Mouse (Mus musculus): ENCODE measurements around the gene Fam181a. TPM values are rescaled to one million over a fixed set of nuclear protein-coding genes. Genes with fewer than 3 reads are reported as not detected.
A peak's percentile ranks its signal among the peaks of the same experiment; 100 is the strongest.

The Fam181a gene
- polyA plus RNA-seq, 1 experiment from 2014 or later: not detected

DNA sequence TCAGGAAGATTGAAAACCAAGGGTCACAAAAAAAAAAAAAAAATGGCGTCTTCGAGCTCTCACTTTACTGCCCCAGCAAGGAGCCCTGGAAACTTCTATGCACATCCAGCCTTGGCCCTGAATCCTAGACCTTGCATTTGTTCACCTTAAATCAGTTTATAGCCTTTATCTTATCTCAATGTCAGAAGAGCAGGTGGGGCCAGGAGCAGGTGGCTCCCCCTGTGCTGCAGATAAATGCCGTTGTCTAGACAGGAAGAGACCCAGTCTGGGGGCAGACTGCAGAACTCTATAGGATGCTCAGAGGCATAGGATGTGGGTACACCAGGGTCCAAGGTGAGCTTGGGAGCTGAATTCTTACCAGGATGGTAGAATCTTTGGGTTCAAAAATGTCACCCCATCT lies 18.4 kb upstream of the Fam181a start:
- Histone ChIP-seq H3K4me2 (no peak overlapping the region), H3K4me1 (replicated peaks) (no peaks in the 10 kb centered on the region), H3K27ac (no peak overlapping the region), H3K27me3 (no peaks in the 10 kb centered on the region), H3K36me3 (no peaks in the 10 kb centered on the region), H3K9me3 (replicated peaks) (no peaks in the 10 kb centered on the region), H3K9ac (no peak overlapping the region), H3K4me3 (replicated peaks) (no peak overlapping the region)
- DNase-seq (no peak), ATAC-seq (ENCODE audit: low read depth) (no peak)
- WGBS (ENCODE audit: insufficient replicate concordance): 51% methylated on average over 3 of the region's 3 CpGs

DNA sequence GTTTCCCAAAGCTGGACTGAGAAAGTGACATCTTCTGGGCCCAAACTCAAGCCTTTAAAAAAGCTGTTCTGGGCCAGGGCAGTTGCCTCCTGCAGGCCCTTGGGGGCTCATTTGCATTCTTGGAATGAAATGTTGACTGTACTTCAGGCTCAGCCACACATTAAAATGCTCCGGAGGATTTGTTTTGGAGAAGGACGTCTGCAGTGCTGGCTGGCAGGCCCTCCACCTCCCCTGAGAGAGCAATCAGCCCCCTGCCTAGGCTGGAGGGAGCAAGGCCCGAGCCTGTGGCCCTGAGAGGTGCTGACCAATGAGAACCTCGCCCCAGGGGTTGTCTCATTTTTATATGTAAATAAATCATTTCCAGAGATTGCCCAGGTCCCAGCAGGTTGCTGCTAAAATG lies 14.5 kb upstream of the Fam181a start:
- ATAC-seq (ENCODE audit: low read depth): no peak
- no peaks in the 10 kb centered on the region for H3K4me1 ChIP-seq (replicated peaks)
- no peaks in the 10 kb centered on the region for H3K36me3 ChIP-seq
- H3K9ac ChIP-seq: no peak overlapping the region
- no peak overlapping the region for H3K27ac ChIP-seq
- H3K27me3 ChIP-seq: no peaks in the 10 kb centered on the region
- H3K4me2 ChIP-seq: no peak overlapping the region
- no peak overlapping the region for H3K4me3 ChIP-seq (replicated peaks)
- WGBS (ENCODE audit: insufficient replicate concordance): 14% methylated on average over 4 of the region's 4 CpGs
- no peak for DNase-seq
- no peaks in the 10 kb centered on the region for H3K9me3 ChIP-seq (replicated peaks)

DNA sequence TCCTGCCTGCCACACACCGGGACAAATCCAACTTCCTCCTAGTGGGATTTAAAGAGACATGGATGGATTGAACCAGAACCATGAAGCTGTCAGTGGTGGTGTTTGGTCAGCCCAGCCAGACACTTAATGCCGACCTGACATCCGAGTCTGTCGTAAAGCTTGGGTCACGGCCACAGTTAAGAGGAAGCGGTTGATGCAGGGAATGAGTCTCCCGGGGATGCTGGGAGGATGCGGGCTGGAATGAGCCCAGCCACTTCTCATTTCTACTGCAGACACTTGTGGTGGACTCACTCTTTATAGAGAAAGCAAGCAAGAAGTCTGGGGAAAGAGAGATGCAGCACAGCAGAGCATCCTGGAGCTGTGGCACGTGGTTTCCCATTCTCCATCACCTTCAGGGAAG lies 10.3 kb upstream of the Fam181a start:
- Histone ChIP-seq H3K27ac (no peak overlapping the region), H3K27me3 (no peaks in the 10 kb centered on the region), H3K4me3 (replicated peaks) (no peak overlapping the region), H3K4me2 (no peak overlapping the region), H3K9ac (no peak overlapping the region), H3K4me1 (replicated peaks) (no peaks in the 10 kb centered on the region), H3K36me3 (no peaks in the 10 kb centered on the region), H3K9me3 (replicated peaks) (no peaks in the 10 kb centered on the region)
- ATAC-seq (ENCODE audit: low read depth) (no peak), DNase-seq (no peak)
- WGBS (ENCODE audit: insufficient replicate concordance): 52% methylated on average over 9 of the region's 9 CpGs

DNA sequence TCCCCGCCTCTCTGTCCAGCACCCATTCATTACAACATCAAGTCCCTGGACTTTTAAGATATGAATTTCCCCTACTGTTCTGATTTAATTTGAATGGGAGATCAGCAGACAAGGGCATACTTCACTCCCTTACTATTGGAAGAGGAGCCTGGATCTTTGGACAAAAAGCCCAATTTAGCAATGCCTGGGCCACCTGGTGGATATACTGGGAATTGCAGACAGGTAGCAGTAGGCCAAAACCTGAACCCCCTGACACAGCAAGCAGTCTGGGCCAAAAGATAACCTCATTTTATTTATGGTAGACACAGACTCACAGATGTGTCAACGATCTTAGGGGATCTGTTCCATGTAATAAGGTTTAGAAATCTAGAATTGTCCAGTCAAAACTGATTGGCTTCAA lies 9.1 kb upstream of the Fam181a start:
- H3K9ac ChIP-seq: no peak overlapping the region
- 24% methylated on average over 2 of the region's 2 CpGs for WGBS (ENCODE audit: insufficient replicate concordance)
- H3K27me3 ChIP-seq: no peaks in the 10 kb centered on the region
- ATAC-seq (ENCODE audit: low read depth) (no peak), DNase-seq (no peak)
- no peaks in the 10 kb centered on the region for H3K4me1 ChIP-seq (replicated peaks)
- no peak overlapping the region for H3K4me2 ChIP-seq
- no peaks in the 10 kb centered on the region for H3K36me3 ChIP-seq
- no peak overlapping the region for H3K4me3 ChIP-seq (replicated peaks)
- H3K9me3 ChIP-seq (replicated peaks): no peaks in the 10 kb centered on the region
- no peak overlapping the region for H3K27ac ChIP-seq

DNA sequence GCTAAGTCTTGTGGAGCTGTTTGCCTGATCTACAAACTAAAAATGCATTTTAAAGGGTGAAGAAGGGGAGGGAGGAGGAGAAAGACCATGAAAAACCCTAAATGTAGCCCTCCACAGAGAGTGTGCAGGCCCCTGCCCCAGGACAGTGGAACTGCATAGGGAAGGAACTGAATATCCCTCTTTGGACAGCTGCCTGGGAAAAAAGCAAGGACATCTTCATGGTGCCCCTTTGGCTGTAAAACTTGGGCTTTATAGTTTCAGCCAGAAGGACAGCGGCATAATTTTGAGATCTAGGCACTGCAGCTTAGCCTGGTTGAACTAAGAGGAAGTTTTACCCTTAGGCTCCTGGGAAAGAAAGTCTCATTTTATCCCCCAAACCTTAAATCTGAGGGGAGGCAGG lies 7.8 kb upstream of the Fam181a start:
- Histone ChIP-seq H3K4me1 (replicated peaks) (no peaks in the 10 kb centered on the region), H3K4me2 (no peak overlapping the region), H3K9ac (no peak overlapping the region), H3K36me3 (no peaks in the 10 kb centered on the region), H3K9me3 (replicated peaks) (no peaks in the 10 kb centered on the region), H3K27me3 (no peaks in the 10 kb centered on the region), H3K27ac (no peak overlapping the region), H3K4me3 (replicated peaks) (no peak overlapping the region)
- DNase-seq: no peak
- 75% methylated on average over 1 of the region's 1 CpGs for WGBS (ENCODE audit: insufficient replicate concordance)
- ATAC-seq (ENCODE audit: low read depth): no peak

DNA sequence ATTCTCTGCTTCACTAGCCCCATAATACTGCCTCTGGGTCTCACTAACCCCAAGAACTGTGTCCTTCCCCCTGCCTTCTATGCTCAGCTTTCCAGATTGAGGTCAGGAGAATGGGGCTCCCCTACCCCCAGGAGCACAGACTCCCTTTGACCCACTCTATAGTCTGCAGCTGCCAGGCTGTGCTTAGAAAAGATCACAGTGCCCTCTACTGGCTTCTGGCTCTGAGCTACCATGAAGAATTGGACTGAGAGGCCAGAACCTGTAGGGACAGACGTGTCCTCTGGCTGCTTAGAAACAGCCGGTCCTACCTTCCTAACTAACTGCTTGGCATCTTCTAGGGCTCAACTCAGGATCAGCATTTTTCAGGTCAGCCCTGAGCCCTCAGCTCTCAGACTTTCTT lies 4.6 kb upstream of the Fam181a start:
- DNase-seq (no peak), ATAC-seq (ENCODE audit: low read depth) (no peak)
- Histone ChIP-seq H3K9ac (no peak overlapping the region), H3K4me3 (replicated peaks) (no peak overlapping the region), H3K27ac (no peak overlapping the region), H3K4me2 (no peak overlapping the region), H3K36me3 (no peaks in the 10 kb centered on the region), H3K9me3 (replicated peaks) (no peaks in the 10 kb centered on the region), H3K4me1 (replicated peaks) (no peaks in the 10 kb centered on the region), H3K27me3 (no peaks in the 10 kb centered on the region)
- 29% methylated on average over 2 of the region's 2 CpGs for WGBS (ENCODE audit: insufficient replicate concordance)

DNA sequence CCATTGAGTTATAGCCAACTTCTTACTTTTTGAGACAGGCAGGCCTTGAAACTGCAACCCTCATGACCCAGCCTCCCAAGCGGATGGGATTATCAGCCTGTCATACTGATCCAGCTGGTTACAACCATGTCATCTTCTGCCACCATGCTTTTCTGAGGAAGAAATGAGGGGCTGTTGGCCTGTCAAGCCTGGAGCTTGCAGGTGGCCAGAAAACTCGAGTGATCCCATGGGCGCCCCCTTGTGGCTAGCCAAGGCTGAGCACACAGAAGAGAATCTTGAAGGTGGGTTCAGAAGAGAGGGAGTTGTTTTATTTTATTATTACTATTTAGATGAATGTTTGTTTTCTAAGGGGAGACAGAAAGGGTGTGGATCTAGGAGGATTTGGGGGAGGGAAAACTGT lies 4.1 kb upstream of the Fam181a start:
- Histone ChIP-seq H3K4me1 (replicated peaks) (no peaks in the 10 kb centered on the region), H3K9ac (no peak overlapping the region), H3K27me3 (no peaks in the 10 kb centered on the region), H3K9me3 (replicated peaks) (no peaks in the 10 kb centered on the region), H3K4me2 (no peak overlapping the region), H3K36me3 (no peaks in the 10 kb centered on the region), H3K4me3 (replicated peaks) (no peak overlapping the region), H3K27ac (no peak overlapping the region)
- ATAC-seq (ENCODE audit: low read depth): no peak
- 19% methylated on average over 3 of the region's 3 CpGs for WGBS (ENCODE audit: insufficient replicate concordance)
- DNase-seq: no peak

DNA sequence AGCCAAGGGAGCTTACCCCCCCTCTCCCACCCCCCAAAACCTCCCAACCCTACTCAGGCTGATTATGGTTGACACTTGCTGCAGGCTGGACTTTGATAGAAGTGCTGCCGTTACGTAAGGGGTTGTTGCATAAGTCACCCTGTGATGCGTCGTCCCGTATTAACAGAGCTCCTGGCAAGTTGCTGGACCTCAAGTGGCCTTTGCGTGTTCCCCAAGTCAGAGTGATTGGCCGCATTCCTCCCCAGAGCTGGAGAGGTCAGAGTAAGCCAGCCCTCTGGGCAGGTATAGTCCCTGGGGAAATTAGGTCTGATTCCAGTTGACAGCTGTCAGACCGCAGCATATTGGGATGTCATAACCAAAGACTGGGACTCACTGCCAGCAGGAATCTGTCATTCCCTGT lies 1.1 kb downstream of the Fam181a start:
- no peaks in the 10 kb centered on the region for H3K4me1 ChIP-seq (replicated peaks)
- no peak for DNase-seq
- peaks cover 39% of the 10 kb centered on the region for H3K27me3 ChIP-seq
- no peak overlapping the region for H3K4me3 ChIP-seq (replicated peaks)
- ATAC-seq (ENCODE audit: low read depth): peak; percentile 40
- no peak overlapping the region for H3K27ac ChIP-seq
- no peak overlapping the region for H3K4me2 ChIP-seq
- H3K9ac ChIP-seq: no peak overlapping the region
- no peaks in the 10 kb centered on the region for H3K36me3 ChIP-seq
- no peaks in the 10 kb centered on the region for H3K9me3 ChIP-seq (replicated peaks)
- WGBS (ENCODE audit: insufficient replicate concordance): 73% methylated on average over 8 of the region's 8 CpGs

DNA sequence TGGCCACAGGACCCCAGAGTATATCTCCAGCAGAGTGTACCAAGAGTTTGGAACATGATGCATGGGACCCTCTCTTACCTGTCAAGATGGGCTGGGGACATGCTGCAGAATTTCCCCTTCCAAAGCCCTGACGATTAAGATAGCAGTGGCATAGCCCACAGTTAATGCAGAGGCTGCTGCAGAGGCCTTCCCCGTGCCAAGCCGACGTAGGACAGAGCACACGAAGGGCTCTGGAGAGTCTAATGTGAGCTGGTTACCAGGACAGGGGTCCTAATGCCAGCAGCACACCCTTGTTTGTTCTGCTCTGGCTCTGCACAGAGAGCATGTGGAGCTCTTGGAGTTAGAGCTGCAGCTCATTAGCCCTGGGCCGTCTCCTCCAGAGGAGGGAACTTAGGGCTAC lies 2.5 kb downstream of the Fam181a start:
- H3K27me3 ChIP-seq: peaks cover 39% of the 10 kb centered on the region
- H3K9me3 ChIP-seq (replicated peaks): no peaks in the 10 kb centered on the region

DNA sequence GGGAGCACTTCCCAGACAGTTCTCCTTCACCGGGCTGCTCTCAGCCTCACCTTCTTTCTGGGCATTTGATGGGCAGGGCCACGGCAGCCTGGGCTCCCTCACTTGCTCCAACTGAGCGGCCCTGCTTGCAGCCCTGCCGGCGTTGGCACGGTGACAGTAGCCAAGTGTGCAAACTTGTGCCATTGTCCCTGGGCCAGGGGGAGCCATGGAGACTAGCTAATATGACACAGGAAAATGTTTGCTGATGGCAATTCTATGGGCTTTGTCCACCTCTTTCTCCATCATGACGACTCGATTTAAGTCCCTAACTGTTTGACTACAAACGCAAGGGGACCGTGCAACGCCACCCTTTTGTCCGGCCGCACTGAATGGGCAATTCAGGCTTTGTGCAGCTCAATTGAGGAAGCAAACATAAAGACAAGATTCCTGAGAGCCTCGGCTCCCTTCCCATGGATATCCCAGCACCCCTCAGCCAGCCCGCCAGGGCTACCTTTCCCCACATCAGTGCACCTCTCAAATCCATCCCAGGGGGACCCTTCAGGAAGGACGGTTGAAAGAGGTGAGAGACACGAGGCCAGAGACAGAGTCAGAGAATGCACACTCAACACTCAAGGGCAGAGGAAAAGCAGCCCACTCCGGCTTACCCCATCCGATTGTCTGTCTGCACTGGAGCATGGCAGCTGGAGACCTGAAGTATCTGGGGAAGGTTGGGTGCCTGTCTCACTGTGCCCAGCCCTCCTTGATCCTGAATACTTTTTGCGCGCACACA lies 3.3 kb downstream of the Fam181a start:
- ATAC-seq (ENCODE audit: low read depth) (no peak), DNase-seq (no peak)
- WGBS (ENCODE audit: insufficient replicate concordance): 61% methylated on average over 21 of the region's 21 CpGs
- Histone ChIP-seq H3K4me2 (no peak overlapping the region), H3K36me3 (no peaks in the 10 kb centered on the region), H3K4me3 (replicated peaks) (no peak overlapping the region), H3K4me1 (replicated peaks) (no peaks in the 10 kb centered on the region), H3K27me3 (peaks cover 39% of the 10 kb centered on the region), H3K27ac (no peak overlapping the region), H3K9ac (no peak overlapping the region), H3K9me3 (replicated peaks) (no peaks in the 10 kb centered on the region)

More for the DNA sequence above, 2.5 kb downstream of the Fam181a start:
- no peak overlapping the region for H3K27ac ChIP-seq
- ATAC-seq (ENCODE audit: low read depth) (no peak), DNase-seq (no peak)
- no peaks in the 10 kb centered on the region for H3K4me1 ChIP-seq (replicated peaks)
- no peak overlapping the region for H3K4me3 ChIP-seq (replicated peaks)
- no peaks in the 10 kb centered on the region for H3K36me3 ChIP-seq
- H3K4me2 ChIP-seq: no peak overlapping the region
- no peak overlapping the region for H3K9ac ChIP-seq
- WGBS (ENCODE audit: insufficient replicate concordance): 68% methylated on average over 6 of the region's 6 CpGs

DNA sequence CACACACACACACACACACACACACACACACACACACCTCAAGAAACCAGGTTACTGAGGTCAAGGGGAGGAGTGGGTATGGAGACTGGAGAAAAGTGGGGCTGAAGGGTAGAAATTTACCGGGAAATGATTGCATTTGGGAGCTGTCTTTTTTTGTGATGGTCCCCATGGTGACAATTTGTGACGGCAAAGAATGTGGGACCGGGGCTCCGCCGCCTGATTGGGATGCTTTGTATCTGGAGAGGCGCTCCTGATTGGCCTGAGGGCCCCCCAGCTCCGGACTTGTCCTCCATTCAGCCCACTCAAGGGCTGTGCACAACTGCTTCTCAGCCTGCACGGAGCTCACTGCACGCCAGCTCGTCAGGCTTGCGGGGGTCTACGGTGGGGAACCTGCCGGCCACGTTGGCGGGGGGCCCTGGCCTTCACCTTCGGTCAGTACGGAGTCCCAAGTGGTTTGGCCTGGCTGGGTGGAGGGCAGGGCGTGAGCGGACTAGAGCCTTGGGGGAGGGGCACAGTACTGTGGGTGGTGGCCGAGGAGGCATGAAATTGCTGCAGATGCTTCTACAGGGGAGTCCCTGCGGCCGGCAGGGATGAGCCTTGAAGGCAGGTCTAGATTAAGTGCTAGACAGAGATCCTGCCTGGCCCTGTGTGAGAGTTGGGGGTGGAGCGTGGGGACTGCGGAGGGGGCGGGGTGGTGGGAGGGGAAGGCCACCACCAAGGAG lies 4.0 kb downstream of the Fam181a start:
- no peaks in the 10 kb centered on the region for H3K9me3 ChIP-seq (replicated peaks)
- no peak for ATAC-seq (ENCODE audit: low read depth)
- H3K4me2 ChIP-seq: no peak overlapping the region
- peaks cover 39% of the 10 kb centered on the region for H3K27me3 ChIP-seq
- H3K4me3 ChIP-seq (replicated peaks): no peak overlapping the region
- WGBS (ENCODE audit: insufficient replicate concordance): 9% methylated on average over 25 of the region's 25 CpGs
- H3K4me1 ChIP-seq (replicated peaks): no peaks in the 10 kb centered on the region
- H3K27ac ChIP-seq: no peak overlapping the region
- H3K36me3 ChIP-seq: no peaks in the 10 kb centered on the region
- no peak overlapping the region for H3K9ac ChIP-seq
- DNase-seq: no peak
